Comparison of ENCODE assay signal across 20 mouse cellular contexts in genomic region chr3:105670801-105671200, GRCm38 (mm10). TPM values are rescaled to one million over a fixed set of nuclear protein-coding genes. Genes with fewer than 3 reads are reported as not detected.
A peak's percentile ranks its signal among the peaks of the same experiment; 100 is the strongest.
DNase-seq lines count a peak whose midpoint lies in the region; ATAC-seq and TF ChIP-seq lines count a peak whose summit lies in the region.
"Had no signal": no experiment of that assay in that cellular context is flagged by ENCODE, and none has a peak within 500 bp of the region (broad histone marks: within the 10 kb centered on the region; RNA-seq: fewer than 3 reads in every experiment).

No protein-coding gene starts in this region.

- no peak overlapping the region for H3K4me2 ChIP-seq in CH12.LX (ENCODE audit: insufficient read depth, low read depth, poor library complexity, severe bottlenecking)
- H3K4me2 ChIP-seq: embryonic facial prominence, embryonic 12.5 days; forebrain, embryonic 13.5 days; forebrain, embryonic 15.5 days had no signal

- TF ChIP-seq POLR2A in CH12.LX (IDR thresholded peaks at IDR 0.05; ENCODE audit: low read depth, low read length) = no peak

- in situ Hi-C loops in CH12.LX (cut with MboI; ENCODE audit: low pct_ligation_motif_present, low pct_unique_long_range_greater_than_20kb, low sequenced_read_pairs) = loop anchor here (10.0 kb wide), 1 partner anchor 774 kb away; no protein-coding TSS in a partner anchor

- H3K27me3 ChIP-seq in heart, embryonic 10.5 days (ENCODE audit: insufficient read depth, poor library complexity, severe bottlenecking) = peaks cover 11% of the 10 kb centered on the region; the same call in 1 of the 2 replicates
- H3K27me3 ChIP-seq in CH12.LX (replicated peaks) = peaks cover 3% of the 10 kb centered on the region
- no peaks in the 10 kb centered on the region for H3K27me3 ChIP-seq in limb, embryonic 10.5 days (ENCODE audit: low read depth, poor library complexity, severe bottlenecking)
- H3K27me3 ChIP-seq: embryonic facial prominence, embryonic 12.5 days; forebrain, embryonic 13.5 days; forebrain, embryonic 15.5 days; Patski had no signal

- H3K79me2 ChIP-seq in CH12.LX (replicated peaks; ENCODE audit: control insufficient read depth, extremely low read depth, insufficient read depth, poor library complexity, severe bottlenecking) = no peaks in the 10 kb centered on the region

- no peaks in the 10 kb centered on the region for H3K36me3 ChIP-seq in heart, embryonic 10.5 days
- H3K36me3 ChIP-seq in CH12.LX (replicated peaks in 1 of 2; ENCODE audit: control insufficient read depth in 1 of 2, insufficient read depth in 1 of 2, low read length in 1 of 2) = peaks cover 0 to under 1% of the 10 kb centered on the region in 2 experiments
- H3K36me3 ChIP-seq in limb, embryonic 10.5 days = no peaks in the 10 kb centered on the region
- H3K36me3 ChIP-seq: embryonic facial prominence, embryonic 10.5 days; embryonic facial prominence, embryonic 12.5 days had no signal

- TF ChIP-seq RAD21 in CH12.LX (IDR thresholded peaks at IDR 0.05; ENCODE audit: low read depth, low read length) = no peak

- dilution Hi-C loops in CH12.LX (cut with MboI; ENCODE audit: extremely low pct_ligation_motif_present, extremely low pct_unique_long_range_greater_than_20kb, low sequenced_read_pairs) = no loop called here

- H3K9ac ChIP-seq in CH12.LX (ENCODE audit: insufficient read depth, low read depth) = no peak overlapping the region
- H3K9ac ChIP-seq: embryonic facial prominence, embryonic 12.5 days; forebrain, embryonic 13.5 days; forebrain, embryonic 15.5 days; forebrain, postnatal 0 days had no signal

- no peak overlapping the region for H3K4me3 ChIP-seq in heart, embryonic 10.5 days
- no peak overlapping the region for H3K4me3 ChIP-seq in CH12.LX (replicated peaks in 1 of 3; ENCODE audit: low read depth in 2 of 3, low read length in 2 of 3, poor library complexity in 1 of 3)
- no peak overlapping the region for H3K4me3 ChIP-seq in limb, embryonic 10.5 days
- H3K4me3 ChIP-seq: embryonic facial prominence, embryonic 10.5 days; embryonic facial prominence, embryonic 12.5 days; forebrain, embryonic 13.5 days; forebrain, embryonic 15.5 days had no signal

- ATAC-seq in megakaryocyte, adult 5-6 weeks (ENCODE audit: poor library complexity, severe bottlenecking) = 0 out of 2 replicates have a peak, but pooled peaks have one; percentile 2
- ATAC-seq: activated CD4-positive, CD25-positive, alpha-beta regulatory T cell, adult 4 months; forebrain, embryonic 13.5 days; forebrain, embryonic 15.5 days; forebrain, postnatal 0 days; Patski had no signal

- no peak for TF ChIP-seq CTCF in CH12.LX (conservative IDR thresholded peaks at IDR 0.05 in 1 of 2, IDR thresholded peaks at IDR 0.05 in 1 of 2; ENCODE audit: low read depth in 2 of 2, low read length in 2 of 2)

- no peak for TF ChIP-seq EP300 in CH12.LX (IDR thresholded peaks at IDR 0.05; ENCODE audit: low read length)

- no peaks in the 10 kb centered on the region for H3K9me3 ChIP-seq in heart, embryonic 10.5 days
- no peaks in the 10 kb centered on the region for H3K9me3 ChIP-seq in CH12.LX (replicated peaks; ENCODE audit: low read length)
- no peaks in the 10 kb centered on the region for H3K9me3 ChIP-seq in limb, embryonic 10.5 days (replicated peaks)
- H3K9me3 ChIP-seq: embryonic facial prominence, embryonic 10.5 days; embryonic facial prominence, embryonic 12.5 days; forebrain, embryonic 13.5 days; forebrain, embryonic 15.5 days; G1E had no signal

- H3K27ac ChIP-seq in heart, embryonic 10.5 days = no peak overlapping the region
- no peak overlapping the region for H3K27ac ChIP-seq in CH12.LX (ENCODE audit: insufficient read depth, low read depth)
- no peak overlapping the region for H3K27ac ChIP-seq in limb, embryonic 10.5 days
- H3K27ac ChIP-seq: embryonic facial prominence, embryonic 10.5 days; embryonic facial prominence, embryonic 12.5 days; forebrain, embryonic 13.5 days; forebrain, embryonic 15.5 days had no signal

- WGBS in heart, embryonic 10.5 days = 81% methylated on average over 1 of the region's 1 CpGs
- WGBS in limb, embryonic 10.5 days = 97% methylated on average over 1 of the region's 1 CpGs

- H3K4me1 ChIP-seq in heart, embryonic 10.5 days = no peaks in the 10 kb centered on the region
- H3K4me1 ChIP-seq in CH12.LX (ENCODE audit: control insufficient read depth in 1 of 2, insufficient read depth in 2 of 2) = peaks cover 2 to 4% of the 10 kb centered on the region in 2 experiments; a peak in 3 of 4 replicates
- H3K4me1 ChIP-seq in limb, embryonic 10.5 days = no peaks in the 10 kb centered on the region
- H3K4me1 ChIP-seq: embryonic facial prominence, embryonic 10.5 days; embryonic facial prominence, embryonic 12.5 days; forebrain, embryonic 15.5 days had no signal

- DNase-seq in heart, embryonic 10.5 days (ENCODE audit: low spot score) = peak; percentile 58
- no peak for DNase-seq in heart, postnatal 4 days
- DNase-seq in CH12.LX (ENCODE audit: extremely low read depth) = no peak
- no peak for DNase-seq in limb, embryonic 10.5 days (ENCODE audit: low spot score)
- DNase-seq: adrenal gland, adult 8-10 months; adrenal gland, postnatal 14 days; adrenal gland, postnatal 36 days; cerebellum, adult 11-12 months; cerebellum, adult 2 months; cerebellum, adult 9-10 months; cerebellum, postnatal 25 days; forebrain, postnatal 0 days had no signal

TF ChIP-seq in CH12.LX, 34 proteins besides CTCF, POLR2A, EP300 and RAD21:
- TF ChIP-seq ELF1 (IDR thresholded peaks at IDR 0.05; ENCODE audit: low read depth, low read length) (peak; percentile 37; the same call in 1 of the 2 replicates), KAT2A (IDR thresholded peaks at IDR 0.05; ENCODE audit: insufficient replicate concordance, low read length) (no peak)
TF ChIP-seq in CH12.LX: peak in this region for 1.

RNA-seq across cellular contexts. Expression of gene Ddx20, which starts 16.6 kb away (rescaled TPM):
- 30.5 and 37.2 TPM in 2 replicates for polyA plus RNA-seq in heart, embryonic 10.5 days (2016; fragmentation: Nextera tagmentation; extraction: Ambion mirVana)
- total RNA-seq in heart, postnatal 4 days (2021) = 10 to 100 TPM; 15.6 to 16.9 TPM
- total RNA-seq in CH12.LX (2012; rRNA removed) = 30.8 and 40.9 TPM in 2 replicates
- 66.5 and 76.0 TPM in 2 replicates for total RNA-seq in CH12.LX (2014; rRNA removed)
- polyA plus RNA-seq in CH12.LX (2012; ENCODE audit: insufficient read length, low read depth) = 42.0 and 50.4 TPM in 2 replicates
- total RNA-seq in megakaryocyte, adult 5-6 weeks (2015) = 14.3 and 18.3 TPM in 2 replicates
- 34.4 and 34.9 TPM in 2 replicates for total RNA-seq in megakaryocyte, adult 5-6 weeks (2017)
- 51.6 and 53.4 TPM in 2 replicates for polyA plus RNA-seq in limb, embryonic 10.5 days (2016; fragmentation: Nextera tagmentation; extraction: Ambion mirVana)

RNA-seq across cellular contexts. Expression of gene Inka2, which starts 33.6 kb away (rescaled TPM):
- 1.5 and 2.4 TPM in 2 replicates for polyA plus RNA-seq in heart, embryonic 10.5 days (2016; fragmentation: Nextera tagmentation; extraction: Ambion mirVana)
- 10 to 100 TPM; 34.0 to 39.1 TPM for total RNA-seq in heart, postnatal 4 days (2021)
- 3.1 and 3.4 TPM in 2 replicates for total RNA-seq in CH12.LX (2012; rRNA removed)
- total RNA-seq in CH12.LX (2014; rRNA removed) = 0.93 and 1.0 TPM in 2 replicates
- polyA plus RNA-seq in CH12.LX (2012; ENCODE audit: insufficient read length, low read depth) = 1.9 and 2.5 TPM in 2 replicates
- 0.42 TPM in 1 of 2 replicates, not detected in the other for total RNA-seq in megakaryocyte, adult 5-6 weeks (2015)
- not detected in 2 replicates for total RNA-seq in megakaryocyte, adult 5-6 weeks (2017)
- 0.33 and 0.50 TPM in 2 replicates for polyA plus RNA-seq in limb, embryonic 10.5 days (2016; fragmentation: Nextera tagmentation; extraction: Ambion mirVana)

Comparison
In these comparisons a context has a peak if more than half of its experiments do, and no peak if none do; other contexts are left out.
1. RNA of gene Inka2, which starts 33.6 kb away (total RNA-seq): 34.0 to 39.1 TPM in heart, postnatal 4 days; 0.93 to 3.4 TPM in CH12.LX and 0.42 TPM in megakaryocyte, adult 5-6 weeks; every median in the first group is over 4 times any median in the second.